ENCODE assay signal across 16 mouse cellular contexts in the genomic region with DNA sequence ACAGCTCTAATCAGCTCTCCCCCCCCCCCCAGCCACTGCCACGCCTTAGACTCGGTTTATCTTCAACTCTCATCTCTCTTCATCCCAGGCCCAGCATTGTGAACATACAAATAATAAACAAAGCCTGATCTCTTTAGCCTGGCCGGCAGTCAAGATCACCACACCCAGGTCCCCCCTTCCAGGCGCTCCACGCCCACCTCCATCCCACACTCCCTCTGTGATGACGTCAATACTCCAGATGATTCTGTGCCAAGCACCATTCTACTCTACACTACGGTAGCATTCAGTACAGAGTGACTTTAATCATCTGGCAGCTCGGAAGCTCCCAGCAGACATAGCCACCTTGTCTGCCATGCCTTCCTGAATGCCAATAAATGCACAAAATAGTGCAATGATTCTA. TPM values are rescaled to one million over a fixed set of nuclear protein-coding genes. Genes with fewer than 3 reads are reported as not detected.
DNase-seq lines count a peak whose midpoint lies in the region; ATAC-seq lines count a peak whose summit lies in the region.
"Had no signal": no experiment of that assay in that cellular context is flagged by ENCODE, and none has a peak within 500 bp of the region (broad histone marks: within the 10 kb centered on the region; RNA-seq: fewer than 3 reads in every experiment).

No protein-coding gene starts in this region.

- H3K27ac ChIP-seq in heart, embryonic 12.5 days (ENCODE audit: poor library complexity, severe bottlenecking) = no peak overlapping the region
- H3K27ac ChIP-seq in stomach, embryonic 14.5 days (ENCODE audit: low read length) = no peak overlapping the region
- H3K27ac ChIP-seq in hindbrain, embryonic 10.5 days = no peak overlapping the region
- H3K27ac ChIP-seq: hindbrain, embryonic 12.5 days had no signal

- peaks cover 75% of the 10 kb centered on the region for H3K4me1 ChIP-seq in heart, embryonic 12.5 days (replicated peaks)
- H3K4me1 ChIP-seq in stomach, embryonic 14.5 days (ENCODE audit: control insufficient read depth, insufficient read depth, low read length) = peaks cover 40% of the 10 kb centered on the region
- peaks cover 50% of the 10 kb centered on the region for H3K4me1 ChIP-seq in hindbrain, embryonic 10.5 days (replicated peaks)

- peak overlapping the region; percentile 23 for H3K4me2 ChIP-seq in heart, embryonic 12.5 days
- H3K4me2 ChIP-seq in stomach, embryonic 14.5 days (replicated peaks; ENCODE audit: low read depth, low read length) = no peak overlapping the region
- H3K4me2 ChIP-seq: hindbrain, embryonic 12.5 days; liver, embryonic 11.5 days had no signal

- no peak overlapping the region for H3K4me3 ChIP-seq in heart, embryonic 12.5 days
- no peak overlapping the region for H3K4me3 ChIP-seq in stomach, embryonic 14.5 days (ENCODE audit: low read depth, low read length)
- no peak overlapping the region for H3K4me3 ChIP-seq in hindbrain, embryonic 10.5 days
- H3K4me3 ChIP-seq: erythroblast, embryonic 14.5 days; hindbrain, embryonic 12.5 days; stomach, embryonic 15.5 days had no signal

- H3K9me3 ChIP-seq in heart, embryonic 12.5 days (replicated peaks) = no peaks in the 10 kb centered on the region
- H3K9me3 ChIP-seq in stomach, embryonic 14.5 days (ENCODE audit: control insufficient read depth, low read depth, low read length) = no peaks in the 10 kb centered on the region
- no peaks in the 10 kb centered on the region for H3K9me3 ChIP-seq in hindbrain, embryonic 10.5 days
- H3K9me3 ChIP-seq: hindbrain, embryonic 12.5 days; stomach, embryonic 15.5 days had no signal

- no peak overlapping the region for H3K9ac ChIP-seq in heart, embryonic 12.5 days
- no peak overlapping the region for H3K9ac ChIP-seq in stomach, embryonic 14.5 days (replicated peaks; ENCODE audit: low read depth, low read length)
- H3K9ac ChIP-seq: hindbrain, embryonic 12.5 days; stomach, embryonic 15.5 days had no signal

- DNase-seq in urinary bladder, postnatal 14 days (ENCODE audit: low spot score) = peak; percentile 10
- DNase-seq in urinary bladder, postnatal 10 days (ENCODE audit: low spot score) = no peak
- peak; percentile 42 to 73 for DNase-seq in lung, adult 18-20 months
- no peak for DNase-seq in hindbrain, embryonic 10.5 days (ENCODE audit: low spot score)
- DNase-seq in ovary, postnatal 36 days (ENCODE audit: low spot score) = no peak
- DNase-seq in testis, postnatal 10 days (ENCODE audit: low spot score) = no peak
- DNase-seq: cerebellum, adult 8-10 months; kidney, adult 2 months; right cerebral cortex, postnatal 25 days had no signal

- WGBS in heart, embryonic 12.5 days = 30% methylated on average over 8 of the region's 8 CpGs
- WGBS in stomach, embryonic 14.5 days = 22% methylated on average over 8 of the region's 8 CpGs
- WGBS in hindbrain, embryonic 10.5 days = 75% methylated on average over 8 of the region's 8 CpGs

- no peaks in the 10 kb centered on the region for H3K36me3 ChIP-seq in heart, embryonic 12.5 days
- H3K36me3 ChIP-seq in stomach, embryonic 14.5 days (ENCODE audit: control insufficient read depth, insufficient read depth, low read length) = no peaks in the 10 kb centered on the region
- no peaks in the 10 kb centered on the region for H3K36me3 ChIP-seq in hindbrain, embryonic 10.5 days
- H3K36me3 ChIP-seq: hindbrain, embryonic 12.5 days; stomach, embryonic 15.5 days had no signal

- H3K27me3 ChIP-seq in heart, embryonic 12.5 days (replicated peaks) = no peaks in the 10 kb centered on the region
- H3K27me3 ChIP-seq in stomach, embryonic 14.5 days (ENCODE audit: control insufficient read depth, insufficient read depth, low read length) = no peaks in the 10 kb centered on the region
- H3K27me3 ChIP-seq in hindbrain, embryonic 10.5 days (ENCODE audit: insufficient read depth, poor library complexity, severe bottlenecking) = no peaks in the 10 kb centered on the region
- H3K27me3 ChIP-seq: CH12.LX; hindbrain, embryonic 12.5 days; stomach, embryonic 15.5 days had no signal

- peak; percentile 51; the same call in 1 of the 2 replicates for ATAC-seq in heart, embryonic 12.5 days (ENCODE audit: insufficient number of reproducible peaks, low FRiP score)
- ATAC-seq in stomach, embryonic 14.5 days (ENCODE audit: insufficient number of reproducible peaks, insufficient read depth, low FRiP score, low read depth) = peak; percentile 29; the same call in 1 of the 2 replicates

RNA-seq across cellular contexts. Expression of gene Mb21d2, which starts 47.7 kb away (rescaled TPM):
- 6.9 and 7.1 TPM in 2 replicates for polyA plus RNA-seq in heart, embryonic 12.5 days (2016; fragmentation: Nextera tagmentation; extraction: Ambion mirVana)
- polyA plus RNA-seq in stomach, embryonic 14.5 days (2014; fragmentation: Nextera tagmentation; extraction: Ambion mirVana) = 8.4 and 8.7 TPM in 2 replicates
- polyA plus RNA-seq in hindbrain, embryonic 10.5 days (2016; fragmentation: Nextera tagmentation; extraction: Ambion mirVana) = 5.8 and 6.3 TPM in 2 replicates
- polyA plus RNA-seq: erythroblast, embryonic 14.5 days had no signal

Comparison
In these comparisons a context has a peak if more than half of its experiments do, and no peak if none do; other contexts are left out.
1. DNase-seq: peak in urinary bladder, postnatal 14 days (single experiment) and lung, adult 18-20 months (2 of 2); none in urinary bladder, postnatal 10 days (single experiment), hindbrain, embryonic 10.5 days (single experiment), ovary, postnatal 36 days (single experiment) and testis, postnatal 10 days (single experiment).